Mouse (Mus musculus): ENCODE results near the gene Sdhaf2. TPM values are rescaled to one million over a fixed set of nuclear protein-coding genes. Genes with fewer than 3 reads are reported as not detected.

Gene Sdhaf2
- polyA plus RNA-seq, 1 experiment from 2014 or later: 60.7 TPM

DNA sequence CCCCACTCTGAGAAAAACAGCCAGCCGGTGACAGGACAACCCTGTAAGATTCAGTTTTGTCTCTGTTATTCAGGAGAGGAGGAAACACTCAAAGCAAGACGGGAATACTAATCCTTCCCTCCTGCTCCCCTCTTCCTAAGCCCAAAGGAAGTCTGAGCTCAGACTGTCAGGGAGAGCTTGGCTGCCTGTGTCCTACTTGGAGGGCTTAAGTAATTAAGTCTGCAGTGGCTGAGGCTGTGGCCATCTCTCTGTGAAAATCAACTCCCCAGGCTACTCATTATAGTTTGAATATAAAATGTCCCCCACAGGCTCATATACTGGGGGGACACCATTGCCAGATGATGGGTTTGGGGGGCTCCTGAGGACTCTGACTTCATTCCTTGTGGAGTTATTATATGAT, 29.0 kb downstream of the Sdhaf2 start:
- Histone ChIP-seq H3K9me3 (no peaks in the 10 kb centered on the region), H3K27ac (no peak overlapping the region), H3K4me2 (no peak overlapping the region), H3K4me1 (replicated peaks) (peaks cover 7% of the 10 kb centered on the region; the same call in 1 of the 2 replicates), H3K27me3 (no peaks in the 10 kb centered on the region), H3K9ac (replicated peaks) (no peak overlapping the region), H3K36me3 (peaks cover 34% of the 10 kb centered on the region), H3K4me3 (replicated peaks) (no peak overlapping the region)
- 57% methylated on average over 2 of the region's 2 CpGs for WGBS
- no peak for ATAC-seq (ENCODE audit: insufficient number of reproducible peaks, insufficient read depth, low FRiP score, low TSS enrichment, low read depth)

DNA sequence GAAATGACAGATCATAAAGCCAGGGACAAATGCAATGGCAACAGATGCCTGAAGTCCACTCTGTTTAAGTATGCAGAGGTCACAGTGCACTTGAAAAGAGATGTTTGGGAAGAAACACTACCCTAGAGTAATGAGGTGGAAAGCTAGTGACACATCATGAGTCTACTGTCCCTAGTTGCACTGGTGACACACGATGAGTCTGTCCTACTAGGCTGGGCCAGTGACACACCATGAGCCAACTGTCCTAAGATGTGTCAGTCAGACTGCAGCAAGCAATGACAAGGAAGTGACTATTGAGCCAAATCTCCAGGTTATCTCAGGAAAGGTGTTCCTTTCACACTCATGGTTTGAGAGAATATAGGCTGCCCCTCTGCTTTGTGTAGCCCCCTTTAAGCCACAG, 30.3 kb downstream of the Sdhaf2 start:
- peaks cover 21% of the 10 kb centered on the region for H3K36me3 ChIP-seq
- peaks cover 10% of the 10 kb centered on the region; the same call in 1 of the 2 replicates for H3K4me1 ChIP-seq (replicated peaks)
- H3K4me3 ChIP-seq (replicated peaks): no peak overlapping the region
- WGBS: 81% methylated on average over 1 of the region's 1 CpGs
- no peak overlapping the region for H3K4me2 ChIP-seq
- H3K27ac ChIP-seq: no peak overlapping the region
- H3K9me3 ChIP-seq: no peaks in the 10 kb centered on the region
- ATAC-seq (ENCODE audit: insufficient number of reproducible peaks, insufficient read depth, low FRiP score, low TSS enrichment, low read depth): no peak
- H3K27me3 ChIP-seq: no peaks in the 10 kb centered on the region
- H3K9ac ChIP-seq (replicated peaks): no peak overlapping the region

DNA sequence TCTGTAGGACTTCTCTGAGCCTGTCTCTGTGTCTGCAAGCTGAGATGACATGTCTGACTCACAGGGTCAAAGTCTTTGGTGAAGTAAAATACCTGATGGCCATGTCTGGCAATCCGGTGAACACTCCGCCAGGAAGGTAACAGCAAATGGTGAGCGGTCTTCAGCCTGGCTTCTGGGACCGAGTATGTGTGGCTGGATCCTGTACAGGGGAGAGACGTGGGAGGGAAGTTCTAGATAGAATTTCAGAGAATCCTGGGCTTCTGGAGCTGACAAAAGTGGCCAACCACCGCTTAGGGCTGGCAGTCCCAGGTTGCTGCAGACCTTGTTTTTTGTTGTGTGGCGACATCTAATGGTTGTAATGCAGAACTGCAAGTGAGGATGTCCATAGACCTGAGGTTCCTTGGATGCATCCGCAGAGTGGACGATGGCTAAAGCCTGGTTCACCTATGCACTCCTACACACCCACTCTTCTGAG, 39.6 kb downstream of the Sdhaf2 start:
- 0 out of 2 replicates have a peak, but pooled peaks cover 3% of the 10 kb centered on the region for H3K4me1 ChIP-seq (replicated peaks)
- no peak overlapping the region for H3K27ac ChIP-seq
- no peak overlapping the region for H3K9ac ChIP-seq (replicated peaks)
- no peaks in the 10 kb centered on the region for H3K9me3 ChIP-seq
- H3K4me3 ChIP-seq (replicated peaks): no peak overlapping the region
- no peaks in the 10 kb centered on the region; the same call in 1 of the 2 replicates for H3K27me3 ChIP-seq
- no peaks in the 10 kb centered on the region for H3K36me3 ChIP-seq
- peak; percentile 57; the same call in 1 of the 2 replicates for ATAC-seq (ENCODE audit: insufficient number of reproducible peaks, insufficient read depth, low FRiP score, low TSS enrichment, low read depth)
- 20% methylated on average over 9 of the region's 9 CpGs for WGBS
- H3K4me2 ChIP-seq: no peak overlapping the region

DNA sequence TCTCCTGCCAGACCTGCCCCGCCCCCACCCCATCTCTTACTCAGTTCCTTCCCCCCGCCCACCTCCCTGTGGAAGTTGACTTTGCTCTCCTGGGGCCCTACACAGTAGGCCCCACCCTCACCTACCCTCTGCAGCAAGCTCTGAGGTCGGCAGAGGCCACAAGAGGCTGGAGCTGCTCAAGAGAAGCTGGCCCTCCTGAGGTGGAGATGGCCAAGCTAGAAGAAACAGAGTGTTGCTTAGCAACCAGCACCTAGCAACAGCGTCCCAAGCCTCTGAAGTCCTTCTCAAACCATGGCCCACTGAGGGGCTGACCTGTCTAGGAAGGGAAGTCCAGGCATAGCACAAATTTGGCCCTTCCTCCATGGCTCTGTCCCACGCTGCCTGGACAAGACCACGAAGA, 43.2 kb downstream of the Sdhaf2 start, which contains the start of gene Ppp1r32:
Gene Ppp1r32 (minus strand): TSS at position 226 of the 400 bp plus-strand sequence.
- ATAC-seq (ENCODE audit: insufficient number of reproducible peaks, insufficient read depth, low FRiP score, low TSS enrichment, low read depth): no peak
- Histone ChIP-seq H3K4me2 (no peak within 1 kb of the TSS), H3K9me3 (no peaks in the 10 kb centered on the region), H3K27me3 (0 out of 2 replicates have a peak, but pooled peaks cover 7% of the 10 kb centered on the region), H3K4me1 (replicated peaks) (no peaks in the 10 kb centered on the region), H3K9ac (replicated peaks) (no peak within 1 kb of the TSS), H3K27ac (no peak within 1 kb of the TSS), H3K36me3 (no peaks in the 10 kb centered on the region), H3K4me3 (replicated peaks) (no peak within 1 kb of the TSS)
- 32% methylated on average over 6 of the region's 6 CpGs for WGBS

DNA sequence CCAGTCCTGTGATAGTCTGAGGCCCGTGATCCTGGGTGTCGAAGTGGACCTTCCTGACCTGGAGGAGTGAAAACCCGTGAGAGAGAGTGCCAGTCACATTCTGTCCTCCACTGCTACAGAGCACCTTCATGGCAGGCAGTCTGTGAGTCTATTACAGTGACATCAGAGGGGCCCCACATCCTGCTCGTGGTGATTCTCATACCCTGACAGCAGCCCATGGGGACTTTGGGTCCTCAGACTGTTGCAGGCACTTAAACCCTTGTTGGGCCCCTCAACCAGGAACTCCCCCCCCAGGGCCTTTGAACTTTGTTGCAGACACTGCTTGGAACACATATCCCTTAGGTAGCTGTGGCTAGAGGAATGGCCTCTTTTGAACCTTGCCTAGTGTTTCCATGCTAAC, 46.4 kb downstream of the Sdhaf2 start:
- no peak overlapping the region for H3K4me3 ChIP-seq (replicated peaks)
- H3K27ac ChIP-seq: no peak overlapping the region
- no peak for ATAC-seq (ENCODE audit: insufficient number of reproducible peaks, insufficient read depth, low FRiP score, low TSS enrichment, low read depth)
- no peak overlapping the region for H3K9ac ChIP-seq (replicated peaks)
- no peaks in the 10 kb centered on the region for H3K4me1 ChIP-seq (replicated peaks)
- H3K27me3 ChIP-seq: peaks cover 13% of the 10 kb centered on the region; the same call in 1 of the 2 replicates
- no peaks in the 10 kb centered on the region for H3K9me3 ChIP-seq
- no peaks in the 10 kb centered on the region for H3K36me3 ChIP-seq
- no peak overlapping the region for H3K4me2 ChIP-seq
- WGBS: 45% methylated on average over 4 of the region's 4 CpGs

DNA sequence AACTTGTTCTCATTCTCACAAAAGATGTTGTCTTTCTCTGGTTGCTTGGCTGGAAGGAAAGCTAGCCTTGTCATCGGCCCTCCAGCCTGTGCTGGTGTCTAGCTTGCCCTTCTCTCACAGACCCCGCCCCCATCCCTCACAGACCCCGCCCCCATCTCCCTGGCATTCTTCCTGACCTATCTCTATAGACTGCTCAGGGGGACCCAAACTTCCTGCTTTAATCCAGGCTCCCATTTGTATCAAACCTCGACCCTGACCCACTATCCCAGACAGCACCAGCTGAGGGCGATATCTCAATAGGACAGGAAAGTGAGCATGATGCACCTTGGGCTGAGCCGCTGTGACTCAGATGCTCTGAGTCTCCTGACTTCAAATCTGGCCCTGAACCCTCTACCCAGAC, 52.2 kb downstream of the Sdhaf2 start:
- Histone ChIP-seq H3K4me3 (replicated peaks) (no peak overlapping the region), H3K27ac (no peak overlapping the region), H3K4me2 (no peak overlapping the region), H3K9me3 (no peaks in the 10 kb centered on the region), H3K27me3 (peaks cover 14% of the 10 kb centered on the region; the same call in 1 of the 2 replicates), H3K36me3 (no peaks in the 10 kb centered on the region), H3K4me1 (replicated peaks) (no peaks in the 10 kb centered on the region), H3K9ac (replicated peaks) (no peak overlapping the region)
- 17% methylated on average over 6 of the region's 6 CpGs for WGBS
- no peak for ATAC-seq (ENCODE audit: insufficient number of reproducible peaks, insufficient read depth, low FRiP score, low TSS enrichment, low read depth)

DNA sequence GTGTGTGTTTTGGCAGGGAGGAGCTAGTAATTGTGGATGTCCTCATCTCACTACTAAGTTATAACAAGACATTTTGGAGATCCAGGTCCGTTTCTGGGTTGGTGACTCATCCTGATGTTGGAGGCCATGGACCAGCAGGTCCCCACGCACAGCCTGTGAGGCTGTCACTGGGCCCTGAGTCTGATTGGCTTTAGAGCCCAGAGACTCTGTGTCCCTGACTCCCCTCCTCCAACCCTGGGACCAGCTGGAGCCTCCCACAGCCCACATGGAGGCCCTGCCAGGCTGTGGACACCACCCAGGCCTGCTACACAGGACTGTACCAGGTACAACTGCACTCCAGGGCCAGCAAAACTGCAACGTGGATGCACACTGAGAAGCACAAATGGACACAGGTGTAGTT, 53.0 kb downstream of the Sdhaf2 start:
- no peak for ATAC-seq (ENCODE audit: insufficient number of reproducible peaks, insufficient read depth, low FRiP score, low TSS enrichment, low read depth)
- Histone ChIP-seq H3K27ac (no peak overlapping the region), H3K9me3 (no peaks in the 10 kb centered on the region), H3K27me3 (peaks cover 7% of the 10 kb centered on the region; the same call in 1 of the 2 replicates), H3K9ac (replicated peaks) (no peak overlapping the region), H3K4me1 (replicated peaks) (no peaks in the 10 kb centered on the region), H3K4me3 (replicated peaks) (no peak overlapping the region), H3K36me3 (no peaks in the 10 kb centered on the region), H3K4me2 (no peak overlapping the region)
- 65% methylated on average over 3 of the region's 3 CpGs for WGBS

DNA sequence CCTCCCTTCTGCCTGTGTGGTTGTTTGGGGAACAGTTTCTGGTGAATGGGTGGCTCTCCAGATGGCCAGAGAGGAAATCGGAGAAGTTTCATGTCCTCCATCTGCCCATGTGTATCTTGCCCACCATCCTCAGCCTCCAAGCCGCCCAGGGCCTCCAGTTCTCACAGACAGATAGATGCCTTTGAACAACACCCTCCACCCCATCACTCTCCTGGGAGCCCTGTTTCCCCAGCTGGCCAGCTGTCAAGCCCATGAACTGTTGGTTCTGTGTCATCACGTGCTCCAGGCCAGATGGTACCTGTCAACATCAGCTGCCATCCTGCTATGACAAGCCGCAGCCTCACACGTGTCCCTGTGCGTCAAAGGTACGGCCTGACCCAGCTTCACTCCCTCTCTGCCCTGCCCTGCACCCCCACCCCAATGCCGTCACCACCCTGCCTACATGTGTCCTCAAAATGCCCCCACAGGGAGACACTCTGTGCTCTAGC, 56.7 kb downstream of the Sdhaf2 start:
- H3K9ac ChIP-seq (replicated peaks): no peak overlapping the region
- H3K9me3 ChIP-seq: no peaks in the 10 kb centered on the region
- no peak overlapping the region for H3K4me3 ChIP-seq (replicated peaks)
- no peaks in the 10 kb centered on the region for H3K4me1 ChIP-seq (replicated peaks)
- ATAC-seq (ENCODE audit: insufficient number of reproducible peaks, insufficient read depth, low FRiP score, low TSS enrichment, low read depth): no peak; the same call in 1 of the 2 replicates
- H3K27ac ChIP-seq: no peak overlapping the region
- WGBS: 58% methylated on average over 8 of the region's 8 CpGs
- peaks cover 7% of the 10 kb centered on the region; the same call in 1 of the 2 replicates for H3K27me3 ChIP-seq
- H3K4me2 ChIP-seq: no peak overlapping the region
- H3K36me3 ChIP-seq: no peaks in the 10 kb centered on the region

DNA sequence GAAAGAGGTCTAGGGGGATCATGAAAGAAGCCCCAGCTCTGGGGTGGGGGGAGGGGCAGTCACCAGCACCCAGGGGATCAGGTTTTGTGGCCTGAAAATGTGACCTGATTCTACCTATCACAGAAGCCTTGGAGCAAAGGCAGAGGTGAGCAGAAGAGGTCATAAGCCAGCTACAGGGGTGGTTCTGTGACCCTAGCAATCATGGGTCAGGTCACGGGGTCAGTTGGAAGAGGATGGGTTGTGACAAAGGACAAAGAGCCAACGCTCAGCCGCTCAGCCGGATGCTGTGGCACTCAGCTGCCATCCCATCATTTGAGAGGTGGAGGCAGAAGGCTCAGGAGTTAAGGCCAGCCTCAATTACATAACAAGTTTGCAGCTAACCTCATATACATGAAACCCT, 61.5 kb downstream of the Sdhaf2 start:
- H3K9ac ChIP-seq (replicated peaks): no peak overlapping the region
- H3K9me3 ChIP-seq: no peaks in the 10 kb centered on the region
- no peak overlapping the region for H3K4me3 ChIP-seq (replicated peaks)
- ATAC-seq (ENCODE audit: insufficient number of reproducible peaks, insufficient read depth, low FRiP score, low TSS enrichment, low read depth): no peak
- no peak overlapping the region for H3K27ac ChIP-seq
- 27% methylated on average over 4 of the region's 4 CpGs for WGBS
- no peaks in the 10 kb centered on the region for H3K36me3 ChIP-seq
- H3K4me1 ChIP-seq (replicated peaks): peaks cover 7% of the 10 kb centered on the region
- H3K4me2 ChIP-seq: no peak overlapping the region
- H3K27me3 ChIP-seq: peaks cover 54% of the 10 kb centered on the region

DNA sequence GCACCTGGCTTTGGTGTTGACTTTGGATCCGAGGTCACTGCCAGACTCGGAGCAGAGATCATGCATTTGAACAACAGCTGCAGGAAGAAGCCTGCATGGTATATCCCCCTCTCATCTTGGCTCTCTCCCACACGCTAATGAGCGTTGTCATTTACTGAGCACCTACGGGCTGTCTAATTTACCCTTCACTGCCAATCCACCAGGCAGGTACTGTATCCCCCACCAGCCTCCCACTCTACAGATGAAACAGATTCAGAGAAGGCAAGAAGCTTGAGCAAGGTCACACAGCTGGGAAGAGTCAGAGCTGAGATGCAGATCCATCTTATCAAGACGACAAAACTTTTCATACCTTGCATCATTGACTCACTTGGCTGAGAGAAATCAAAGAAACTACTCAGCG, 64.4 kb downstream of the Sdhaf2 start:
- no peak for ATAC-seq (ENCODE audit: insufficient number of reproducible peaks, insufficient read depth, low FRiP score, low TSS enrichment, low read depth)
- Histone ChIP-seq H3K9ac (replicated peaks) (no peak overlapping the region), H3K27ac (no peak overlapping the region), H3K27me3 (peaks cover 79% of the 10 kb centered on the region), H3K4me2 (no peak overlapping the region), H3K4me1 (replicated peaks) (peaks cover 21% of the 10 kb centered on the region), H3K4me3 (replicated peaks) (no peak overlapping the region), H3K36me3 (no peaks in the 10 kb centered on the region), H3K9me3 (no peaks in the 10 kb centered on the region)
- WGBS: 40% methylated on average over 7 of the region's 7 CpGs

DNA sequence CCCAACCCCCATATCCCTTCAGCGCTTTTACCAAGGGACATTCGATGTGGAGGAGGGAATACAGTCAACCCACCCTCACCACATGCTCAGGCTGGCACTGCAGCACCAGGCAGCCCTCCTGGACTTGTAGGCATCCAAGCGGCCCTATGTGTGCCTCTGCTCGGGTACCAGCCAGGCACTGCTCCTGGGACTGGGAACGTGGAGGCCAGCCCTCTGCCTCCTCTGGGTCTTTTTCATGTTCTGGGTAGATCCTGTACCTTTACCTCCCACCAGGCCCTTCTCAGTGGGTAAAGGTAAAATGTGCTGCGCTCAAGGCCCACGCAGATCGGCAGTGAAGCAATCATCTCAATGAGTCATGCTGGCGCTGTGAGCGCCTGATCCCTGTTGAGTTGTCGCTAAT, 66.0 kb downstream of the Sdhaf2 start:
- no peak overlapping the region for H3K4me2 ChIP-seq
- H3K36me3 ChIP-seq: no peaks in the 10 kb centered on the region
- peaks cover 27% of the 10 kb centered on the region for H3K4me1 ChIP-seq (replicated peaks)
- H3K27ac ChIP-seq: no peak overlapping the region
- no peak overlapping the region for H3K9ac ChIP-seq (replicated peaks)
- no peaks in the 10 kb centered on the region for H3K9me3 ChIP-seq
- WGBS: 44% methylated on average over 11 of the region's 11 CpGs
- H3K4me3 ChIP-seq (replicated peaks): no peak overlapping the region
- H3K27me3 ChIP-seq: peaks cover 96% of the 10 kb centered on the region
- no peak for ATAC-seq (ENCODE audit: insufficient number of reproducible peaks, insufficient read depth, low FRiP score, low TSS enrichment, low read depth)

DNA sequence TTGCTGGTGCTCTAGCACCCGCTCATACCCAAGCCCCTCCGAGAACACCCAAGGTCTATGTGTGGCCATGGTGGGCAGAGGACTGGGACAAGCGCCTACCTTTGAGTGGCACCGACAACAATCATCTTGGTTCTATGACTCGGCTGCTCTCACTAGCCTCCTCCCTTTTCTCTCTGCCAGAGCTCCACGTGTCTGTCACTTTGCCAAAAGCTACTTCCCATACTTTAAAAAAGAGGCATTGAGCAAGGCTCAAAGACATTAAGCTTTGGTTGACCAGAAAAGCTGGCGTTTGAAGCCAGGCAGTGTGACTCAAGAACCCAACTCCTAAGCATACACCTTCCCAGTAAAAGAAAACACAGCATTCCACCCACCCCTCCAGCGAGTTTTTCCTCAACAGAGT, 67.8 kb downstream of the Sdhaf2 start:
- Histone ChIP-seq H3K27me3 (peaks cover 99% of the 10 kb centered on the region), H3K36me3 (no peaks in the 10 kb centered on the region), H3K4me2 (peak overlapping the region; percentile 94), H3K9me3 (no peaks in the 10 kb centered on the region), H3K4me3 (replicated peaks) (peak overlapping the region; percentile 58), H3K27ac (no peak overlapping the region), H3K4me1 (replicated peaks) (peaks cover 27% of the 10 kb centered on the region), H3K9ac (replicated peaks) (no peak overlapping the region)
- WGBS: 33% methylated on average over 8 of the region's 8 CpGs
- no peak for ATAC-seq (ENCODE audit: insufficient number of reproducible peaks, insufficient read depth, low FRiP score, low TSS enrichment, low read depth)

Data from limb, embryonic 12.5 days (tissue).